Mouse (Mus musculus) G1E (cell line): ENCODE measurements at regions not wholly inside any gene's neighbourhood (a gene's known extent, or its start where the extent isn't known, plus 50 kb on each side); places are given as distances from the start of the nearest gene placed in this dataset.

Experiments
- ATAC-seq: 2 replicates; pipeline ENCODE4 v1.8.0; 2016; ENCODE audit warnings: mild to moderate bottlenecking; ENCODE audit not compliant: insufficient number of reproducible peaks, poor library complexity, low FRiP score, severe bottlenecking; ENCODE audit errors: extremely low read depth
- DNase-seq: peaks from one replicate; pipeline ENCODE4 v3.0.0; 2012; ENCODE audit warnings: low spot score
- H3K27me3 ChIP-seq: 2 replicates; pipeline ENCODE4 v1.6.1; 2012; ENCODE audit warnings: mild to moderate bottlenecking, low read length, inconsistent platforms; ENCODE audit not compliant: insufficient read depth
- H3K36me3 ChIP-seq: replicated peaks from 2 replicates; pipeline ENCODE3; 2012; ENCODE audit warnings: mild to moderate bottlenecking, inconsistent platforms
- H3K4me1 ChIP-seq: 2 replicates; pipeline ENCODE4 v1.6.1; 2012; ENCODE audit warnings: low read depth, low read length, inconsistent platforms, mixed read lengths; ENCODE audit not compliant: insufficient read depth
- H3K4me3 ChIP-seq: 2 replicates; pipeline ENCODE4 v1.5.1; 2012; ENCODE audit warnings: low read depth, mild to moderate bottlenecking, inconsistent platforms, low read length, moderate library complexity, mixed read lengths
- H3K9me3 ChIP-seq: replicated peaks from 2 replicates; pipeline ENCODE4 v1.6.1; 2012; ENCODE audit warnings: inconsistent platforms
- CTCF ChIP-seq: IDR thresholded peaks from 2 replicates; pipeline ENCODE4 v1.5.1; 2012; ENCODE audit warnings: low read depth, low read length, inconsistent platforms, mixed read lengths
- GATA1 ChIP-seq: IDR thresholded peaks from 2 replicates; pipeline ENCODE4 v1.6.1; 2012; ENCODE audit warnings: borderline replicate concordance, low read length, inconsistent platforms, mixed read lengths
- GATA2 ChIP-seq: IDR thresholded peaks from 2 replicates; pipeline ENCODE4 v1.6.1; 2012; ENCODE audit warnings: low read depth, low read length, inconsistent platforms, borderline replicate concordance
- POLR2AphosphoS5 ChIP-seq: IDR thresholded peaks from 2 replicates; pipeline ENCODE4 v1.6.1; 2012; ENCODE audit warnings: low read depth, low read length, inconsistent platforms; ENCODE audit not compliant: insufficient replicate concordance
- TAL1 ChIP-seq: conservative IDR thresholded peaks from 2 replicates; pipeline ENCODE4 v1.6.1; 2012; ENCODE audit warnings: low read depth, low read length, inconsistent platforms, mixed read lengths

DNA sequence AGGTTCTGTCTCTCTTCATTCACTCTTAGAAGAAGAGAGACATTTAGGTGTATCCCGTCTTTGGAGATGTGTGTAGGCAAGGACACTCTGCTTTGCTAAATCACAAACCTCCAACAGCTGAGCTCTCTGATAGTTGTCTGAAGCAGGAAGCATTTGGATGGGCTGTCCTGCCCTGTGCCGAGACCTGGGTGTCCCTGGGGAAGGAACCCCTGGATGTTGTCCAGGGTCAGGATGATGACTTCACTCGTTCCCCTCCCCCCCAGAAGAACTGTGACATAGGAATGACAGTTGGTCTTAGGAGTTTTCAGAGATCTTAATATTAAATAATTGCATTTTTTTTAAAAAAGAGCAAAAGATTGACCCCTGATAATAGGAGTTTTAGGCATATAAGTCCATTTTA is 197.9 kb upstream of the Arid1b start:
- ATAC-seq (no peak), DNase-seq (no peak)
- TF ChIP-seq GATA2 (no peak), GATA1 (no peak)
- Histone ChIP-seq H3K9me3 (no peaks in the 10 kb centered on the region), H3K36me3 (no peaks in the 10 kb centered on the region), H3K4me3 (no peak overlapping the region), H3K27me3 (peaks cover 9% of the 10 kb centered on the region; the same call in 1 of the 2 replicates), H3K4me1 (no peaks in the 10 kb centered on the region)

DNA sequence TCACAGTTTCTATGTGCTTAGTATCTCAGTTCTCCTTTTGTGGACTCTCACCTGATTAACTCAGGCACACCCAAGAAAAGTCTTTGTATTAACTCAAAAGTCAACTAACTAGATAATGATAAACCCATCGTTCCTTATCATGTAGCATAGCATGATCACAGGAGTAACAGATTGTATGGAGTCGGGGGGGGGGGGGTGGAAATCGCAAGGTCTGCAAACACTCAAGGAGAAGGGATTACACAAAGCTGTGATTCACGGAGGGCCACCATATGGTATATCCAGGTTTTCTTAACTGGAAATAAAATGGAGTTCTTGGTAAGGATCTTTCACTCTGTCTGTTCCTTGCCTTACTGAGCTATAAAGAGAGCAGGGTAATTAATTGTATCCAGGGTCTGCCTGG is 190.1 kb upstream of the Arid1b start:
- ATAC-seq (no peak), DNase-seq (no peak)
- peaks cover 24% of the 10 kb centered on the region; the same call in 1 of the 2 replicates for H3K27me3 ChIP-seq
- H3K36me3 ChIP-seq = no peaks in the 10 kb centered on the region
- no peak for TF ChIP-seq POLR2AphosphoS5
- no peak for TF ChIP-seq CTCF
- no peak for TF ChIP-seq GATA1
- TF ChIP-seq TAL1 = no peak
- TF ChIP-seq GATA2 = no peak
- no peaks in the 10 kb centered on the region for H3K9me3 ChIP-seq
- no peaks in the 10 kb centered on the region for H3K4me1 ChIP-seq
- no peak overlapping the region for H3K4me3 ChIP-seq

DNA sequence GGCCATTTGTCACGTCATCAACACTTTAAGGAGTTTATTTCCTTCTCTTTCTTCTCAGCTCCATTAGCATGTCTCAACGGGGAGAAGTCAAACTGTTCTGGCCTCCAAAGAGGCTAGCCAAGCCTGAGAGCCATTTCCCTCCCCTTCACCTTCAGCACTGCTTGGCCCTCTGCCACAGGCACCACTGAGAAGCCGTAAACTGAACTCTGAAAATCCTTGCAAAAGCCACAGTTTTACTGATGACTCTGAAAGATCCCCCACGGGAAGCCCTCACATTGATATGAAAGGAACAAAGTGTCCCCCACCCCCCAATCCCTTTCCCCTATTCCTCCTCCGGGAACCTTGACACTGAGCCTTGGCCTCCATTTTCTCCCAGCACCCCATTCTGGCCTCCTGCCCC is 188.1 kb upstream of the Arid1b start:
- Histone ChIP-seq H3K4me1 (no peaks in the 10 kb centered on the region), H3K4me3 (no peak overlapping the region), H3K9me3 (no peaks in the 10 kb centered on the region), H3K27me3 (peaks cover 24% of the 10 kb centered on the region; the same call in 1 of the 2 replicates), H3K36me3 (no peaks in the 10 kb centered on the region)
- DNase-seq = no peak
- TF ChIP-seq GATA2 = no peak
- no peak for TF ChIP-seq TAL1
- no peak for ATAC-seq

GRCm38 (mm10) chr17:4808926-4809325 is 185.2 kb upstream of the Arid1b start:
- no peaks in the 10 kb centered on the region for H3K4me1 ChIP-seq
- H3K9me3 ChIP-seq = no peaks in the 10 kb centered on the region
- H3K27me3 ChIP-seq = peaks cover 22% of the 10 kb centered on the region; the same call in 1 of the 2 replicates
- no peak for ATAC-seq
- no peaks in the 10 kb centered on the region for H3K36me3 ChIP-seq
- TF ChIP-seq TAL1 (no peak), GATA1 (no peak), CTCF (no peak), POLR2AphosphoS5 (no peak), GATA2 (no peak)
- DNase-seq = no peak
- H3K4me3 ChIP-seq = no peak overlapping the region

GRCm38 (mm10) chr17:4813232-4813631 is 180.9 kb upstream of the Arid1b start:
- no peak for TF ChIP-seq GATA1
- TF ChIP-seq POLR2AphosphoS5 = no peak
- no peak for TF ChIP-seq GATA2
- no peaks in the 10 kb centered on the region for H3K36me3 ChIP-seq
- H3K27me3 ChIP-seq = 0 out of 2 replicates have a peak, but pooled peaks cover 3% of the 10 kb centered on the region
- ATAC-seq (no peak), DNase-seq (no peak)
- H3K4me1 ChIP-seq = no peaks in the 10 kb centered on the region
- H3K9me3 ChIP-seq = no peaks in the 10 kb centered on the region
- H3K4me3 ChIP-seq = no peak overlapping the region

- no peak for TF ChIP-seq POLR2AphosphoS5
- no peak for TF ChIP-seq GATA1
- TF ChIP-seq GATA2 = no peak
- no peak for TF ChIP-seq TAL1
- no peaks in the 10 kb centered on the region for H3K4me1 ChIP-seq
- DNase-seq = no peak
- H3K9me3 ChIP-seq = no peaks in the 10 kb centered on the region
- no peak for ATAC-seq
- H3K27me3 ChIP-seq = 0 out of 2 replicates have a peak, but pooled peaks cover 3% of the 10 kb centered on the region
- H3K36me3 ChIP-seq = no peaks in the 10 kb centered on the region
- H3K4me3 ChIP-seq = no peak overlapping the region
Observed at GRCm38 (mm10) chr17:4813666-4814065, 180.5 kb upstream of the Arid1b start.

DNA sequence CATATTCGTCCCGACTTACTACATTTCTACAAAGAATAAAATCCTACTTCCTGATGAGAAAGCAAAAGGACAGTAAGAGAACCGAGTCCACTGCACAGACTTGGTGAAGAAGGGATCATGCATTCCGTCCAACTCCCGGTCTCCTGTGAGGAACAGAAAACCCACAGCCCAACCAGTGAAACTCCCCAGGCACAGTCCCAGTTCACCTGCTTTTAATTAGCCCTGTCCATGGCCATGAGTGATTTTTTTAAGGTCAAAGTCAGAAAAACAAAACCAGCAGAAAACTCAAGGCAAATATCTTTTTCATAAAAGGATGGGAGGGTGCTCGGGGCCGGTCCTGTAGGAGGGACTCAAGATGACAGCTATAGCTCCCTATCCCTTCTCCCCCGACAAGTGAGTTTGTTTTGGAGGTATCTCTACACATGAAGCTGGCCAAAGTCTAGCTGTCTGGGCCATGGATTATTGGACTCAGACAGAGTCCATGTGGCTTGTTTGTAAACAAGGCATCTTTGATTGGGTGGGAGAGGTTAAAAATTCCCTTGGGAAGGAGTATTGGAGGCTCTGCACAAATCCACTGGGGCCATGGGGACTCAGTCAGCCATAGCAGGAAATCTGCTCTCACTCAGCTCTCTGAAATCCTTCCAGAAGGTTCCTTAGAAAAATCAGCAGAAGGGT is 168.8 kb upstream of the Arid1b start:
- H3K4me3 ChIP-seq = no peak overlapping the region
- no peaks in the 10 kb centered on the region for H3K36me3 ChIP-seq
- DNase-seq (no peak), ATAC-seq (no peak)
- H3K9me3 ChIP-seq = no peaks in the 10 kb centered on the region
- no peaks in the 10 kb centered on the region for H3K4me1 ChIP-seq
- H3K27me3 ChIP-seq = peaks cover 10% of the 10 kb centered on the region; the same call in 1 of the 2 replicates
- TF ChIP-seq CTCF (no peak), POLR2AphosphoS5 (no peak), GATA2 (no peak), TAL1 (no peak), GATA1 (no peak)
